Mouse (Mus musculus) G1E (cell line): Measurements from ENCODE around the gene Slc18a2.

Experiments used
- CTCF ChIP-seq: IDR thresholded peaks from 2 replicates; pipeline ENCODE4 v1.5.1; 2012; ENCODE audit warnings: low read depth, low read length, inconsistent platforms, mixed read lengths
- TAL1 ChIP-seq: conservative IDR thresholded peaks from 2 replicates; pipeline ENCODE4 v1.6.1; 2012; ENCODE audit warnings: low read depth, low read length, inconsistent platforms, mixed read lengths

GRCm38 (mm10) chr19:59330816-59331225, 70.1 kb downstream of the Slc18a2 start:
- TF ChIP-seq CTCF: no peak
- TF ChIP-seq TAL1: no peak
